Mouse (Mus musculus) splenic B cell, adult 2 months (primary cell): ENCODE measurements around the gene Ptpro.

Experiments used
- DNase-seq: peaks from one replicate; pipeline ENCODE4 v3.0.0-alpha.2; 2011; ENCODE audit warnings: low read depth, low spot score
- H3K27me3 ChIP-seq: 2 replicates; pipeline ENCODE4 v1.6.1; 2012; ENCODE audit warnings: mild to moderate bottlenecking, low read length, moderate library complexity, mixed read lengths; ENCODE audit not compliant: control insufficient read depth, poor library complexity, insufficient read depth, severe bottlenecking
- H3K36me3 ChIP-seq: 2 replicates; pipeline ENCODE4 v1.6.1; 2012; ENCODE audit warnings: mild to moderate bottlenecking, low read length, moderate library complexity, mixed read lengths; ENCODE audit not compliant: control insufficient read depth, poor library complexity, insufficient read depth, severe bottlenecking

Gene Ptpro

GRCm38 (mm10) chr6:137319658-137320057, 67.5 kb downstream of the Ptpro start:
- no peak for DNase-seq
- Histone ChIP-seq H3K27me3 (no peaks in the 10 kb centered on the region), H3K36me3 (no peaks in the 10 kb centered on the region)

DNA sequence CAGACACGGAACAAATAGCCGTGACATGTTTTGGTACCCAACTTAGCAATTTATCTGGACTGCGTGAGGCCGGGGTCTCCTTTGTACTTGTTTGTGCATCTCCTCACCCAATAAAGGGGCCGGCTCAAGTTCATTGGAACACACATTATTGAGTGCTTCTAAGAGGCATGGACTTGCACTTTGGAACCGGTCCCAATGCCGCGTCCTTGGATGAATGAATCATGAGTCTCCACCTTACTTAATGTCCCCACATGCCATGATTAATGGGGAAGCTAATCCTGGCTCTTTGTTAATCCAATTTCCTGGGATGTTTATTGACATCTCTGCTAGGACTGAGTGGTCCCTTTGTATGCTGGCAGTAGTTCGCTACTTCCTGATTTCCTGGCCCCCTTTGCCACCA, 75.6 kb downstream of the Ptpro start:
- no peaks in the 10 kb centered on the region for H3K36me3 ChIP-seq
- no peaks in the 10 kb centered on the region for H3K27me3 ChIP-seq
- no peak for DNase-seq

GRCm38 (mm10) chr6:137328228-137328627, 76.1 kb downstream of the Ptpro start:
- H3K27me3 ChIP-seq = no peaks in the 10 kb centered on the region
- no peaks in the 10 kb centered on the region for H3K36me3 ChIP-seq
- DNase-seq = no peak

GRCm38 (mm10) chr6:137330782-137331181, 78.7 kb downstream of the Ptpro start:
- Histone ChIP-seq H3K27me3 (no peaks in the 10 kb centered on the region), H3K36me3 (no peaks in the 10 kb centered on the region)
- no peak for DNase-seq

GRCm38 (mm10) chr6:137331826-137332225, 79.7 kb downstream of the Ptpro start:
- no peaks in the 10 kb centered on the region for H3K27me3 ChIP-seq
- DNase-seq = no peak

DNA sequence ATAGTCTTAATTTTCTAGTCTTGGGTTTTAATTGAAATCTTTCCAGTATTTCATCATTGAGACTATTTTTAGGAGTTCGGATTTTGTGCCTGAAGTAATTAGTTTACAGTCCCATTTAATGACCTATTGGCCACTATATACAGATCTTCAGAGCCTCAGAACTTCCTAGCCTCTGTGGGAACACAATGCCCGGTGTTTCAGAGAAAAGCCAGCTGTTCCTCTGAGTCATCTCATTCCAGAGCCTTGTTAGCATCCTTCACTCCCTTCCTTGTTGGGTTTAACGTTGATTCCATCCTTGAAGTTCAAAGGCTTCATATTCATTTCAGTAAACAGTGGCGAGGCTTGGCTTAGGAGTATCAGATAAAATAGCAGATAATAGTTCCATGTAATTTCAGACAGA, 87.0 kb downstream of the Ptpro start:
- no peaks in the 10 kb centered on the region for H3K36me3 ChIP-seq
- DNase-seq = no peak

More at GRCm38 (mm10) chr6:137331826-137332225, 79.7 kb downstream of the Ptpro start:
- H3K36me3 ChIP-seq = no peaks in the 10 kb centered on the region

DNA sequence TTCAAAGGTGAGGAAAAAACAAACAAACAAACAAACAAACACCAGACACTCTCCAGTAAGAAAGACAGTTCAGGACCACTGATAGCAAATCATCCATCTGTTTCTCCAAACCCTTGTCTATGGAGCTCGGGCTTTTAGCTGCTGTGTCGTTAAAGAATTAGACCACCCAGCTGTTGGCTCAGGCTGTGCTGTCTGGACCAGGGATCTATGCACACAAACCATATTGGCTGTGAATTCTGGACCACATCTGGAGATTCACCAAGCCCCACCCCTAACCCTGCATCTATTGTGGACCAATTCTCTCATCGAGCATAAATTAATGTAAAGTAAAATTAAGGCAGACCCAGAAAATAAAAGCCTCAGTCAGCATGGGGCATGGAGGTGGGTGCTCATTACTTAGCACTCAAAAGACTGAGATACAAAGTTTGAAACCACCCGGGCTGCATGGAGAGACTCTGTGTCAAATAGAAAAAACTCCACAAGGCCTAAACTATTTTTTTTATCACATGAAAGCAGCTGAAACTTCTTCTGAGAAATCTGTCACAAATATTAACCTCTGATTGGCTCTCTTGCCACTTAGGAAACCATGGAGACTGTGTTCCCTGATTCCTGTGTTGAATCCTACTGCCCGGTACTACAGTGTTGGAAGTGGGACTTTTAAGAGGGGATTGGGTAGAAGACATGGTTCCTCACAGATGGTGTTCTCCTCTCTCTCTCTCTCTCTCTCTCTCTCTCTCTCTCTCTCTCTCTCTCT, 91.7 kb downstream of the Ptpro start:
- DNase-seq = no peak
- H3K36me3 ChIP-seq = no peaks in the 10 kb centered on the region

More for the DNA sequence above, 87.0 kb downstream of the Ptpro start:
- H3K27me3 ChIP-seq = no peaks in the 10 kb centered on the region

DNA sequence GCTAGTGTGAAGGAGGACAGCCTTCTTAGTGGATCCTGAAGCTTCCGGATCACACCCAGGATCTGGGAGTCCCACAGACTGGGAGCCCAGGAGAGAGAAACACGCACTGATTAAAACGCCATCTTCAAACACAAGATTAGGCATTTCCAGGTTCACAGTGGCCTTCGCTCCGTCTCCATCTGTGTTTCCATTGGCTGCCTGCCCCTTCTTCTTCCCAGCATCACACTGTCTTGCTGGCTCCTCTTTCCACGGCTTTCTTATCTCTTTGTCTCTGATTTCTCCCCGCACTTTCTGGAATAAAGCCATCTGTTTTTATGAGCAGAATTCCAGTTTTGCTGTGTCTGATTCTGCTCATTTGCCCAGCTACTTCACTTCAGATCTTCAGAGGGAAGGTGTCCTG, 108.0 kb downstream of the Ptpro start:
- Histone ChIP-seq H3K36me3 (no peaks in the 10 kb centered on the region), H3K27me3 (no peaks in the 10 kb centered on the region)
- DNase-seq = no peak

More for the DNA sequence above, 91.7 kb downstream of the Ptpro start:
- H3K27me3 ChIP-seq = no peaks in the 10 kb centered on the region

- H3K36me3 ChIP-seq = no peaks in the 10 kb centered on the region
- no peaks in the 10 kb centered on the region for H3K27me3 ChIP-seq
- no peak for DNase-seq
Observed at GRCm38 (mm10) chr6:137362216-137362615, 110.1 kb downstream of the Ptpro start.

DNA sequence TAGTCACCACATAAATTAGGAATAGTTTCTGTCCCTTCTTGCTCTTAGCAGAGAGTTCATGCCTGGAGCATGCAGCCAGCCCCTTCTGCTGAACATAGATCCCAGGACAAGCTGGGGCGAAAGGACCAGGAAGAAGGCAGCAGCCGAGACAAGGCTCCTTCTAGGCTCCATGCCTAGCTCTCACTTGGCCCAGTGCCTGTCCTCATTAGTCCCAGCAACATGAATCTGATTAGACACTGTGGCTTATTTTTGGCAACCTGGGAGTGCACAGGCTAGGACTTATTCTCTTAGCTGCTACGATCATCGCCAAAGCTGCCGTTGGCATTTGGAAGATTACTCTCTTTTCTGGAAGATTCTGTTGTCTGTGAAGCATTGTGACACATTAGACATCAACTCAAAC, 112.6 kb downstream of the Ptpro start:
- DNase-seq = no peak
- no peaks in the 10 kb centered on the region for H3K36me3 ChIP-seq

GRCm38 (mm10) chr6:137365637-137366036, 113.5 kb downstream of the Ptpro start:
- Histone ChIP-seq H3K36me3 (no peaks in the 10 kb centered on the region), H3K27me3 (no peaks in the 10 kb centered on the region)
- DNase-seq = no peak

More for the DNA sequence above, 112.6 kb downstream of the Ptpro start:
- H3K27me3 ChIP-seq = no peaks in the 10 kb centered on the region

- H3K27me3 ChIP-seq = no peaks in the 10 kb centered on the region
- DNase-seq = no peak
- no peaks in the 10 kb centered on the region for H3K36me3 ChIP-seq
Observed at GRCm38 (mm10) chr6:137370745-137371144, 118.6 kb downstream of the Ptpro start.

- no peak for DNase-seq
- Histone ChIP-seq H3K27me3 (no peaks in the 10 kb centered on the region), H3K36me3 (no peaks in the 10 kb centered on the region)
Observed at GRCm38 (mm10) chr6:137371455-137371854, 119.3 kb downstream of the Ptpro start.

GRCm38 (mm10) chr6:137373920-137374319, 121.8 kb downstream of the Ptpro start:
- no peak for DNase-seq
- Histone ChIP-seq H3K36me3 (no peaks in the 10 kb centered on the region), H3K27me3 (no peaks in the 10 kb centered on the region)

GRCm38 (mm10) chr6:137382546-137382945, 130.4 kb downstream of the Ptpro start:
- H3K27me3 ChIP-seq = no peaks in the 10 kb centered on the region
- no peak for DNase-seq
- no peaks in the 10 kb centered on the region for H3K36me3 ChIP-seq

DNA sequence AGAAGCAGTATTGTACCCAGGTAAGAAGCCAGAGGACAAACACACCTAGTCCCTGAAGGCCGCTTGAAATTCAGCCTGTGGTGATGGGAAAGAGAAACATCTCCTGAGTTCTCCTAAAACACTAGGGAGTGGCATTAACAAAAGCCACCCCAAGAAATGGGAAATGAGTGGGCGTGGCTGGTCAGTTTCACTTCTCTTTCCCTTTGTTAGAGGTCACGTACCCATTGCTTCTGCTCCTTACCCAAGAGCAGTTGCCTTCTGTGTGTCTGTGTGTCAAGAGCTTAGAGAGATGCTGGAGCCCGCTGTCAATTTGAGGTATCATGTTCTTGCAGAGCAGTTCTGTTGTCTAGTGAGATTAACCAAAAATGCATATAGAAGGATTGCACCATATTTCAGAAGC, 134.2 kb downstream of the Ptpro start:
- peak; percentile 46 for DNase-seq
- no peaks in the 10 kb centered on the region for H3K36me3 ChIP-seq
- no peaks in the 10 kb centered on the region for H3K27me3 ChIP-seq
